Mouse (Mus musculus) liver, embryonic 14.5 days (tissue): ENCODE measurements at regions not wholly inside any gene's neighbourhood (a gene's known extent, or its start where the extent isn't known, plus 50 kb on each side); places are given as distances from the start of the nearest gene placed in this dataset.

Experiments
- CTCF ChIP-seq: IDR thresholded peaks from 2 replicates; pipeline ENCODE4 v1.5.1; 2016; ENCODE audit warnings: antibody characterized with exemption, low read depth, control low read depth
- EP300 ChIP-seq: IDR thresholded peaks from 2 replicates; pipeline ENCODE4 v1.6.1; 2016; ENCODE audit warnings: antibody characterized with exemption, low read depth

DNA sequence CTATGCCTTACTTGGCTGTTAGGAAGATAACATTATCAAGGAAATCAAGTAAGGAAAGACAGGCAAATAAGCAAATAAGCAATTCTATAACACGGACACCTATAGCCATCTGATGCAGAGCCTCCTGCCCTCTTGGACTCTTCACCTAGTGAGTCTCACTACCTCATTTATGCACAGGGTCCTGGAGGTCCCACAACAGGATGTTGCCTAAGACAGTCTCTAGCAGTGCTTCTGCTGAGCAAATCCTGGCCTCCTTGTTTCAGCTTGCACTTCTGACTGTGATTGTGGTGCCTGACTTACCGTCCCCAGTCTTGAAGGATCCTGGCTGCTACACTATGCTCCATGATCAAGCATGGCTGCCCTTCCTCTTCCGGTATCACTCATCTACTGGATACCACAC, 518.5 kb upstream of the Arid1b start:
- TF ChIP-seq CTCF (no peak), EP300 (no peak)
